Comparison of ENCODE assay signal across 9 mouse cellular contexts in the genomic region with DNA sequence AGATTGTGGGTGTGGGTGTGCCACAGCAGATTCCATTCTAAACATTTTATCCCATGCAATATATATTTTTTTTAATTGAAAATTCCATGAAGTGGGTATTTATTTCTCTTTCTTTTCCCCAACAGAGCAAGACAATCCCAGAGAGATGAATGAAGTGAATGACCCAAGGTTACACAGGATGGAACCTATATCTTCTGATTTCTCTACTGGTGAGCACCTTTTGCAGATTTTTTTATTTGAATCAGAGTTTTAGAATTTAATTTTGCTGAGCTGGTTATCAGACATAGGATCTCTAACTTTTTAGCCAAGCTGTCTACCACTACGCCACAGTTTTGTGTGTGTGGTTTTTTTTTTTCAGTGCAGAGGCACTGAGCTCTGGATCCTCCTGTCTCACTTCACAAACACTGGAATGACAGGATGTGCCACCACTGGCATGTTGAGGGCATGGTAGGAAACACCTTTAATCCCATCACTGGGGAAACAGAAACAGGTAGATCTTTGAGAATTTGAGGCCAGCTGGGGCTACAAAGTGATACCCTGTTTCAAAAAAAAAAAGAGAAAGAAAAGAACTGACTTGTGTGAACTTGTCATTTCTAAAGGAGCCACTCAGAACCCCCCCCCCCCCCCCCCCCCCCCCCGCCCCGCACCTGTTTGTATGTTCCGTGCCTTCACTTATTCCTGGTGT. TPM values are rescaled to one million over a fixed set of nuclear protein-coding genes. Genes with fewer than 3 reads are reported as not detected.
DNase-seq lines count a peak whose midpoint lies in the region; ATAC-seq and TF ChIP-seq lines count a peak whose summit lies in the region.
"Had no signal": no experiment of that assay in that cellular context is flagged by ENCODE, and none has a peak within 500 bp of the region (broad histone marks: within the 10 kb centered on the region; RNA-seq: fewer than 3 reads in every experiment).

No protein-coding gene starts in this region.

- no peak for TF ChIP-seq CTCF in gastrocnemius, adult 2 months (IDR thresholded peaks at IDR 0.05)
- no peak for TF ChIP-seq CTCF in ES-Bruce4 (IDR thresholded peaks at IDR 0.05; ENCODE audit: low read depth, low read length)

- peak overlapping the region; percentile 83 for H3K9ac ChIP-seq in ES-Bruce4 (ENCODE audit: low read depth, poor library complexity, severe bottlenecking)
- H3K9ac ChIP-seq in midbrain, embryonic 13.5 days (replicated peaks), result peak overlapping the region; percentile 98

- no peaks in the 10 kb centered on the region for H3K4me1 ChIP-seq in ES-Bruce4 (ENCODE audit: control insufficient read depth, insufficient read depth, low read length)
- peaks cover 22% of the 10 kb centered on the region for H3K4me1 ChIP-seq in hindbrain, embryonic 10.5 days (replicated peaks)
- H3K4me1 ChIP-seq in midbrain, embryonic 13.5 days (replicated peaks), result peaks cover 26% of the 10 kb centered on the region

- no peak for TF ChIP-seq EP300 in ES-Bruce4 (IDR thresholded peaks at IDR 0.05; ENCODE audit: insufficient read depth, low read depth, low read length)

- H3K27ac ChIP-seq in gastrocnemius, adult 2 months, result peak overlapping the region; percentile 100
- H3K27ac ChIP-seq in ES-Bruce4 (ENCODE audit: insufficient read depth, low read length), result peak overlapping the region; percentile 91
- peak overlapping the region; percentile 99 for H3K27ac ChIP-seq in hindbrain, embryonic 10.5 days
- H3K27ac ChIP-seq in midbrain, embryonic 13.5 days, result peak overlapping the region; percentile 100

- no peak for ATAC-seq in midbrain, embryonic 13.5 days

- no peak for DNase-seq in gastrocnemius, adult 2 months
- no peak for DNase-seq in gastrocnemius, postnatal 25 days
- DNase-seq in hindbrain, embryonic 10.5 days (ENCODE audit: low spot score), result no peak
- no peak for DNase-seq in layer of hippocampus, postnatal 10 days (ENCODE audit: low spot score in 2 of 2)
- DNase-seq in ovary, adult 18-20 months (ENCODE audit: low spot score), result no peak
- no peak for DNase-seq in ovary, postnatal 36 days (ENCODE audit: low spot score)

- peak overlapping the region; percentile 88 for H3K4me3 ChIP-seq in gastrocnemius, adult 2 months
- H3K4me3 ChIP-seq in ES-Bruce4 (ENCODE audit: low read depth, low read length), result no peak overlapping the region
- peak overlapping the region; percentile 96 for H3K4me3 ChIP-seq in hindbrain, embryonic 10.5 days
- peak overlapping the region; percentile 91 for H3K4me3 ChIP-seq in midbrain, embryonic 13.5 days (replicated peaks)

- WGBS in hindbrain, embryonic 10.5 days, result 73% methylated on average over 3 of the region's 4 CpGs
- 76% methylated on average over 2 of the region's 4 CpGs for WGBS in midbrain, embryonic 13.5 days

- no peak for TF ChIP-seq POLR2A in ES-Bruce4 (IDR thresholded peaks at IDR 0.05; ENCODE audit: insufficient read depth, low read length)

- no peaks in the 10 kb centered on the region for H3K27me3 ChIP-seq in ES-Bruce4 (ENCODE audit: control insufficient read depth, insufficient read depth, low read length, poor library complexity, severe bottlenecking)
- H3K27me3 ChIP-seq in hindbrain, embryonic 10.5 days (ENCODE audit: insufficient read depth, poor library complexity, severe bottlenecking), result no peaks in the 10 kb centered on the region
- H3K27me3 ChIP-seq in midbrain, embryonic 13.5 days, result no peaks in the 10 kb centered on the region
- H3K27me3 ChIP-seq: Patski had no signal

- H3K36me3 ChIP-seq in ES-Bruce4 (ENCODE audit: control insufficient read depth, insufficient read depth, low read length, poor library complexity, severe bottlenecking), result peaks cover 29% of the 10 kb centered on the region
- peaks cover 53% of the 10 kb centered on the region for H3K36me3 ChIP-seq in hindbrain, embryonic 10.5 days
- H3K36me3 ChIP-seq in midbrain, embryonic 13.5 days, result peaks cover 29% of the 10 kb centered on the region

- peak overlapping the region; percentile 95 for H3K4me2 ChIP-seq in midbrain, embryonic 13.5 days (replicated peaks)

- no peaks in the 10 kb centered on the region for H3K9me3 ChIP-seq in ES-Bruce4 (replicated peaks; ENCODE audit: control insufficient read depth, insufficient read depth, low read length, poor library complexity, severe bottlenecking)
- H3K9me3 ChIP-seq in hindbrain, embryonic 10.5 days, result no peaks in the 10 kb centered on the region
- no peaks in the 10 kb centered on the region for H3K9me3 ChIP-seq in midbrain, embryonic 13.5 days

- intact Hi-C loops in gastrocnemius, adult 2 months (cut with DNase I), result no loop called here

RNA-seq across cellular contexts. Expression of a gene that starts 1.8 kb away (rescaled TPM):
- 100 to 1,000 TPM; 121 to 128 TPM for total RNA-seq in gastrocnemius, adult 2 months (2021)
- 100 to 1,000 TPM in 1 of 2 experiments, 10 to 100 TPM in 1; 99.7 to 116 TPM for total RNA-seq in gastrocnemius, postnatal 25 days (2021)
- polyA plus RNA-seq in ES-Bruce4 (2011; ENCODE audit: insufficient read depth, insufficient read length, low read depth, missing spikeins), result 328 and 331 TPM in 2 replicates
- 478 and 520 TPM in 2 replicates for polyA plus RNA-seq in hindbrain, embryonic 10.5 days (2016; fragmentation: Nextera tagmentation; extraction: Ambion mirVana)
- polyA plus RNA-seq in midbrain, embryonic 13.5 days (2015; fragmentation: Nextera tagmentation; extraction: Ambion mirVana), result 246 and 342 TPM in 2 replicates
- total RNA-seq in layer of hippocampus, postnatal 10 days (2021), result 100 to 1,000 TPM; 159 to 184 TPM
